Mouse (Mus musculus) gastrocnemius, postnatal 14 days (tissue): ENCODE data around the gene 2700097O09Rik. TPM values are rescaled to one million over a fixed set of nuclear protein-coding genes. Genes with fewer than 3 reads are reported as not detected.
"Not testable (repeated sequence)": the region's sequence is repeated elsewhere in the genome, so short reads cannot be mapped to it uniquely, and the experiment has no call there.

Experiments
- DNase-seq: peaks from one replicate; pipeline ENCODE4 v3.0.0; 2021; ENCODE audit warnings: mixed read lengths
- intact Hi-C: fragments of 180-260 bp; cut with DNase I; formaldehyde crosslinking; loops from one replicate; pipeline ENCODE4 v1.15.1; 2025; ENCODE audit warnings: low total_unique reads
- long read RNA-seq, 2 experiments: library from polyadenylated mRNA; stranded (forward); transcript quantifications; one replicate each; pipeline ENCODE4 v2.0.0; 2021
- total RNA-seq, 2 experiments: library from RNA; stranded (reverse); gene quantifications; 2 replicates each; pipeline ENCODE4 v1.2.3; 2021

2700097O09Rik gene
- 1 to 10 TPM; 5.1 to 5.6 TPM for total RNA-seq
- long read RNA-seq, experiment 1, partial matches to known transcripts = 1 of 5 reads
- long read RNA-seq, experiment 1, other reads (novel, unspliced or antisense) = 2 of 5 reads
- long read RNA-seq, experiment 2, partial matches to known transcripts = 1 of 5 reads
- long read RNA-seq, experiment 2, other reads (novel, unspliced or antisense) = 0 of 5 reads

DNA sequence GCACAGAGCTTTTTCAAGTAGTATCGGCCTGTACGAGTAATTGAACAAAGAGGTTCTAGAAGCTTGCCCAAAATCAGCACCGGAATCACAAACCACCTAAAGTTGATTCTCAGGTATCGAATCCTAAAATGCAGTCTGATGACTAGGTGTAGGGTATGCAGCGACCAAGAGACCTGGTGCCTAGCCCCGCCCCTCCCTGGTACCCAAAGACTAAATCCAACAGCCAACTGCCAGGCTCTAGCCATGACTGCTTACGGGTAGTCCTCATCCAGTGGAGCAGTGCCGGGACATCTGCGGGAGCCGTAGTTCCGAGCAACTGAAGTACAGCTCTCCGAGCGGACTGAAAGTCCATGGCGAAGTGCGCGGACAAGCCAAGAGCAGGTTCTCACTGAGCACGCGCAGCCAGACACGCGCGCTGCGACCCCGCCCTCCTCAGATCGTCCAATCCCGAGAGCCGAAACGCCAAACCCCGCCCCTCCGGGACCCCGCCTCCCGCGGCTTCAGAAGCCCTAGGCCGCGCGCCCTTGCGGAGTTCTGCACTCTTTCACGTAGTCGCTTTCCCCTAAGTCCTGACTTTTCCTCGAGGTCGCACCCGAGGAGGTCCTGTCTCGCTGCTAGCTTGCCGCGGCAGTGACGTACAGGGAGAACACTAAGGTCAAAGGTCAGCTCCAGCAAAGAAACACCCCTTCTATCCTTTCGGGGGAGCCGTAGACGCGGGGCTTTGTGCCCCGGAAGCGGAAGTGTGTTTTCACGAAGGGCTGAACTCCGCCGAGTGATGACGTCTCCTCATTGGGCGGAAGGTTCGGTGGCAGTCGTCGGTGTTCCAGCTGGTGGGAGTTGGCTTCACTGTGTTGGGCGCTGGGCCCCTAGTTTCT is at the start of gene 2700097O09Rik, which contains the start of gene Srp54a:
TSS of gene 2700097O09Rik (minus strand) at position 385 of the 875 bp plus-strand sequence.
TSS of gene Srp54a (plus strand) at position 537 of the 875 bp plus-strand sequence.
- intact Hi-C loops = not testable (repeated sequence)
- peak; percentile 93 for DNase-seq

DNA sequence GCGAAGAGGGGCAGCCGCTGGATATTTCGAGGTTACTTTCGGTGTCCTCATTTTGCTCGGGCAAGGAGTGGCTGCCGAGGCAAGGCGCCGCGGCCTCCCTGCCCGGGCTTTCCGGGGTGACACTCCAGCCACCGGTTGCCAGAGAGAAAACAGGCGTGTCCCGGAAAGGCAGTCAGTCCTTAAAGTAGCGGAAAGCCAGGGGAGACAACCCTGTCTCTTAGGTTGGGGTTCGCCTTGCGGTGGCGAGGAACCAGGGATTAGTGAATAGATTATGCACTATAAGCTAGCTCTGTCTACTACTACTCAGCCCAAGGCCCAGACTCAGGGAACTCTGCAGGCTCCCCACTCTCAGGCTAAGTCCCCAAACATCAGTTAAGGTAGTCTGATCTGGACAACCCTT is 44.8 kb upstream of the 2700097O09Rik start:
- intact Hi-C loops, DNase-seq: not testable (repeated sequence)

DNA sequence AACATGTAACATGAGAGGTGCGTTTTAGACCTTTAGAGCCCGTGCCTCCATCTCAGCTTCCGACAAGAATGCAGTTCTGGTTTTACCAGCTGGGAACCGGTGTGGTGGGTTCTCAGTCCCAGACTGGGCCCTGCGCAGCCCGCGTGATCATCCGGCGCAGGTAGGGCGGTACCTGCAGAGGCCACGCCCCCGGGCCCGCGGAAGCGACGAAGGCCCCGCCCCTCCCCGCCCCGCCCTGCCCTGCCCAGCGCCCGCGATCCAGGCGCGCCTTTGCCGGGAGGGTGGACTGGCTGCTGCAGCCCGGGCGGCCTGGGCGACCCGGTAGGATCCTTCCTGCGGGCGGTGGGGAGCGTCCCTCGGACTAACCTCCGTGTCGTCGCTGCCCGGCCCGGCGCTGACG is 44.3 kb upstream of the 2700097O09Rik start, which contains the start of gene Fam177a:
TSS of gene Fam177a (plus strand) at position 228 of the 400 bp plus-strand sequence.
- DNase-seq, intact Hi-C loops: not testable (repeated sequence)

DNA sequence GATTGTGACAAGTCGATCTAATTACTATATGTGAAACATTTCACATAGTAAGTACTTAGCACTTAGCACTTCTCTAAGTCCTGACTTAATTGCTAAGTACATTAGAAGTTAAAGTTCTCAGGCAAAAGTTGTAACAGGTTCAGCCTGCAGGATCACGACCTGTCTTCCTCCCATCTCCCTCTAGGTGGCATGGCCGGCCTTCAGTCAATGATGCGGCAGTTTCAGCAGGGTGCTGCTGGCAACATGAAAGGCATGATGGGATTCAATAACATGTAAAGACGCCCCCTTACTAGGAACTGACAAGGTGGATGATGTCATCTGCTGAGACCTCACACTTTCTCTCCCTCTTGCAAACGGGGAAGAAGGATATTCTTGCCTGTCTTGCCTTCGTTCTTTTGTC is 32.7 kb upstream of the 2700097O09Rik start:
- intact Hi-C loops, DNase-seq: not testable (repeated sequence)

DNA sequence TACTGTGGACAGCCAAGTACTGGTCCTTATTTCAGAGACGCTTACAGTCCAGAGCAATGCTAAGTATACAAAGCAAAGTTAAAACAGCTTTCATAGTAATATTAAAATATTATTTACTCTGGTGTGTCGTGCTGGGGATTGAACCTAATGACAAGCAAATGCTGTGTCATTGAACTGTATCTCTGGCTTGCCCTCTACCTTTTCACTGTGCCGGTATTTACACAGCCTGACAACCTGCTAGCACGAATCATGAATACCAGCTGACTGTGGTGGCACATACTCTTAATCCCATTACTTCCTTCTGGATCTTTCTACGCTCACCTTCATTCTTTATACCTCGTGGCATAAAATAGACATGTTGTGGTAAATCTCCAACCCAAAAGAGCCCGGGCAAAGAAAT is 12.2 kb upstream of the 2700097O09Rik start:
- intact Hi-C loops, DNase-seq: not testable (repeated sequence)

DNA sequence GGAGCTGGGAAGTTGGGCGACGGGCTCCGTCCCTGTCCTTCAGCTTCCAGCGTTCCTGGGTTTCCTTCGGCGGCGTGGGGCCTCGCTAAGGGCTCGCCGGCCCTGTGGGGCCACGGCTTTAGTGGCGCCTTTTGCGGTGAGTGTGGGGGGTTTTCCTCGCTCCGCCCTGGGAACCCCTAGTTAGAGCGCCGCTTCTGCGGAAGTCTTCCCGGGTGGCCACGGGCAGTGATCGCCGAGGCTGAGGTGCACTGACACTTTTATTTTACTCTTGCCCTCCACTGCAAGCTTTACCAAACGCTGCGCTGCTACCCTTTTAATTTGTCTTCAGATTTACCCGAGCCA is 662 bp upstream of the 2700097O09Rik start:
- DNase-seq, intact Hi-C loops: not testable (repeated sequence)

DNA sequence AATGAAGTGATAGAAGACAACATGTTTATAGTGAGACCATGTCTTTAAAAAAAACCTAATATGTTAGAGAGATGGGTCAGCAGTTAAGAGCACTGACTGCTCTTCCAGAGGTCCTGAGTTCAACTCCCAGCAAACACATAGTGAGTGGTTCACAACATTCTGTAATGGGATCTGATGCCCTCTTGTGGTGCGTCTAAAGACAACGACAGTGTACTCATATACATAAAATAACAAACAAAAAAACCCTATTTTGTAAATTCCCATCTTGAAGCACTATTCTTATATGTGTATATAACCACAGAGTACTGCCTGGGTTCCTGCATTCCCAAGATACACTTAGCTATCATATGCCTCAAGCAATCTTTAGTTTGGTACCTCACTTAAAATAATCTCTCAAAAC is 1.2 kb downstream of the 2700097O09Rik start:
- DNase-seq, intact Hi-C loops: not testable (repeated sequence)

DNA sequence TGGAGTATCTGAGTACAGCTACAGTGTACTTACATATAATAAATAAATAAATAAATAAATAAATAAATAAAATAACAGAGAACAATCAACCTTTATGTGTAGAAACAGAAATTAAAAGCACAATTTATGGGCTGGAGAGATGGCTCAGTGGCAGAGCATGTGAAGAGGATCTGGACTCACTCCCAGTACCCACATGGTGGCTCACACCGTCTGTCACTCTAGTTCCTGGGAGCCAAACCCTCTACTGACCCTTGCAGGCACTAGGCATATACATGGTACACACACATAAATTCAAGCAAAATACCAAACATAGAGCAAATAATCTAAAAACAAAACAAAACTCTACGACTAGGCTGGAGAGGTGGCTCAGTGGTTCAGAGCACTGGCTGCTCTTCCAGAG is 4.6 kb downstream of the 2700097O09Rik start:
- intact Hi-C loops = no loop called here
- no peak for DNase-seq

DNA sequence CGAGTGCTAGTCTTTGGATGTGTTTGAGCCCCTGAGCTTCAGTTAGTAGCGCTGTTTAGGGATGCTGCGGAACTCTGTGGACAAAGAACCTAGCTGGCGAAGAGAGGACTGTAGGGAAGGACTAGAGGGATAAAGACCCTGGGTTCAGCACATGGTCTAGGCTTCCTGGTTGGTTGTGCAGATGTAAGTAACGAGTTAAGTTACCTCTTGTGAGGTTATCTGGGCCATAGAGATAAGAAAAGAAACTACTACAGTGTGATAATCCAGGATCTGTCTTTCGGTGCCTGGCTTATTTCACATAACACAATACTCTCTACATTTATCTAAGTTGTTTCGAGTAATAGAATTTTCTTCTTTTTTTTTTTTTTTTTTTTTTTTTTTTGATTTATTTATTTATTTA is 6.2 kb downstream of the 2700097O09Rik start:
- no peak for DNase-seq
- intact Hi-C loops = no loop called here

DNA sequence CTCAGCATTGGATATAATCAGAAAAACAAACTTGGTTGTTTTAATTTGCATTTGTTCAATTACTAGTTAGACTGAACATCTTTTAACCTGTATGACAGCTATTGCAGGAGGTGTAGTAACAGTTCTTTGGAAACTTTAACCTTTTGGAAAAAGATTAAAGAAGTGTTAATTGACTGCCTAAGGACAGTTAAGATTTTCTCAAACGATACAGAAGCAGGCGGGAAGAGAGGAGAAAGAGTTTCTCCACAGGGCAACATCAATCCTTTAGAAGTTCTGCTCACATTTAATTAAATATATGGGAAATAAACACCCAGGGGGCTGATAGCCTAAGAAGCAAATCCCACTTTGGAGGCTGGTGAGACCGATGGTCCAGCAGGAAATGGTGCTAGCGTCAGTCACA is 7.4 kb downstream of the 2700097O09Rik start:
- intact Hi-C loops = no loop called here
- no peak for DNase-seq

DNA sequence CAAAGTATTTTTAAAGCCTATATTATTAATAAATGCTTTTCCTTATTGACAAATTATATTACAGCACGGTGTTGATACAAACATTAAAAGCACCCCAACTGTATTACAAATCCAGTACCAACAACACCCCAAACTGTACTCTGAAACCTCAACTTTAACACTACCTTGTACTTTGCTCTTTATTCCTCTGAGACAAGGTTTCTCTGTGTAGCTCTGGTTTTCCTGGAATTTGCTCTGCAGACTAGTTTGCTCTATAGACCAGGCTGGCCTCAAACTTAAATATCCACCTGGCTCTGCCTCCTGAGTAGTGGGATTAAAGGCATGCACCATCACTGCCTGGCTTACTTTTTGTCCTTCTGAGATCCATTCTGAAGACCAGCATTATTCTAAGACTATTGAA is 17.8 kb downstream of the 2700097O09Rik start:
- no peak for DNase-seq
- intact Hi-C loops = no loop called here

DNA sequence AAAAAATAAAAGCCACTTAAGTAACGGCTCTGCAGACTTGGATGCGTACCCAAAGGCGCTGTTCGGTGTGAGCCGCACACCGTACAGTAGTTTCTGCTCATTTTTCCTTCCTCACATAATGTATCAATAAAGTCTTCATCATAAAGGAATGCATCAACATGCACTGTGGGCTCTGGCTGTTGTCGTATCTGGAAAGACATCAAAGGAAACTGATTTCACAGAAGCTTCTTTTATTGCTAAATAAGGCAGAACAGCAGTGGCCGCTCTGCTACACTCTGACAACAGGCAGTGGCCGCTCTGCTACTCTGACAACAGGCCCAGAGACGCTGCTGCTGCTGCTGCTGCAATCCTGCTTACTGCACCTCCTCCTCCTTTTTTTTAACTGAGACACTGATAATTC is 18.9 kb downstream of the 2700097O09Rik start:
- no peak for DNase-seq
- intact Hi-C loops = no loop called here

DNA sequence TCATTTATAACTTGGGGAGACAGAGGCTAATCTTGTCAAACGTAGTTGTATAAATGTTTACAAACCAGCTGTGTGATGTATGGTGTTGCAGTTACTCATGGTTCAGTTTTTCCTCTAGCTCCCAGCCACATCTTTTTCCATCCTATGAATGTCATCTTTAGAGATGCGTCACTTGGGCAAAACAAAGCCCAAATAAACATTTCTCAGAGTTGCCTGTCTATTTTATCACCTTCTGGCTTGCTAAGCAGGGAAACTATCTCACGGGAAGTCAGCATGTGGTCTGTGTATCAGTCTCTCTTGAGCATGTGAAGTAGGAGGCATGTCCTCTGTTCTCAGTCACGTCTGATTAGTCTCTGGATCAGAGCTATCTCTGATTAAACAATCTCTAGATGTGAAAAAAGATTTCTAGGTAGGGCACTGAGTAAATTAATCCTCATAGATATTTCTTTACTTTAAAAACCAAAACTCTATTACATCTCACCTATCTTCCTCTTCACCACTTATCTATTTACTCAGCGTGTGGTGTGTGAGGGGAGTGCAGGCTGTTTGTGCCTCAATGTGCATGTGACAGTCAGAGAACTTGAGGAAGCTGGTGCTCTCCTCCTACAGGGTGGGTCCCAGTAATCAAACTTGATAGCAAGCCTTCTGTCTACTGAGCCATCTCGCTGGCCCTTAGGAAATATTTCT is 19.6 kb downstream of the 2700097O09Rik start:
- intact Hi-C loops = no loop called here
- no peak for DNase-seq

DNA sequence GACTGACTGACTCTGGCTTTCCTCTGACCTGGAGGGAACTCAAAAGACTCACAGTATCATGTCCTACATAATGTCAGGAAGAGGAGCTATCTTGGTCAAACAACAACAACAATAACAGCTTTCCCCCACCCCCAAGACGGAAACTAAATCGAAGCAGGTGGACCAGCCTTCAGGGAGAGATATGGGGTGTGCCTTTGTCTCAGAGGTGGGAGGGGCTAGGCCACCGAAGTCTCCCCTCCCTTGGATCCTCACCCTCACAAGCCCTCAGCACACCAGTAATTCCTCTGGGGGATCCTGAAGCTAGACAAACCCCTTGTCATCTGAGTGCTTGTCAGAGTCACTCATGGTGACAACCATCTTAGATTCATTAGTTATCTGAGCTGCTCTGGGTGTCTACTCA is 20.1 kb downstream of the 2700097O09Rik start:
- intact Hi-C loops = no loop called here
- DNase-seq = no peak

DNA sequence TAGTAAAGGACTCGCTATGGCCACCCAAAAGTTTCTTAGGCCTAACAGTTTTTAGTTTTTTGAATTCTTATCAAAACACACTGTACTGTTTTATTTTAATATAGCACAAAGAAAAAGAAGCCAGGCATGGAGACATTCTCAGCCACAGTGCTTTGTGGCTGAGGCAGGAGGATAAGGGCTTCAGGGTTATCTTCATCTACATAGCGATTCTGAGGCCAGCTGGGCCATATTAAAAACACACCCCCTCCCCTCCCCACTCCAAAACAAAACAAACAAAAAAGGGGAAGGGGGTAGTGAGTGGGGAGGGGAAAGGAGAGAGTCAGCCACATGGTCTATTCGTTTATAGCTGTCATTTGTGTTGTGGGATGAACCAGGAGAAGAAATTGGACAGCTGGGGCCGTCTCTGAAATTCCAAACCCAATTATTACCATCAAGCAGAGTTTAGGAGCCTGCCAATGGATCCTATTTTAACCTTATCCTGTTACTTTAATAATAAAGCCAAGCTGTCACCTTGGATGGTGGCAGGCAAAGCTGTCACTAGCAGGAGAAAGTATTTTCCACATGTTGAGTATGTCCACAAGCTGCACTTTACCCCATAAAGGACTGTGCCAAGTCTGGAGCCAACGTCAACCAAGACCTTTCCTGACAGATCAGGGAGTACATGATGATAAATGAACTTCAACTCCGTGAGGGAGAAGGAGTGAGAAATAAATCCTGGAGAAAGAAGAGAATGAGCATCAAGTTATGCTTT is 20.9 kb downstream of the 2700097O09Rik start:
- intact Hi-C loops = no loop called here
- no peak for DNase-seq

DNA sequence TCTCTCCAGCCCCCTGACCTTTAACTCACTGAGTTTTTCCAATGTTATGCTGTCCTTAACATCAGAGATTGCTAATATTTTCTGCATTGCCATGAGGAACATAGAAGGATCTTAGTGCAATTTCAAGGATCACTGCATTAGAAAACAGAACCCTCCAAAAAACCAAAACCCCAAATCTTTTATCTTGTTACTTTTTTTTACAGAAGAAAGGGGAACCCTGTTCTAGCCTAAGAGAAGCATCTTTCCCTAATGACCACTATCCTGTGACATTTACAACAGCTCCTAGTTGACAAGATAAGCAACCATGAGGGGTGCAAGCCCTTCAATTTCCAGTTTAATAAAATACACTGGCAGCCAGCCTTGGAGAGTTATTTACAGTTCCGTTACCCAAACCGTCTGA is 23.2 kb downstream of the 2700097O09Rik start:
- DNase-seq = no peak
- intact Hi-C loops = no loop called here

DNA sequence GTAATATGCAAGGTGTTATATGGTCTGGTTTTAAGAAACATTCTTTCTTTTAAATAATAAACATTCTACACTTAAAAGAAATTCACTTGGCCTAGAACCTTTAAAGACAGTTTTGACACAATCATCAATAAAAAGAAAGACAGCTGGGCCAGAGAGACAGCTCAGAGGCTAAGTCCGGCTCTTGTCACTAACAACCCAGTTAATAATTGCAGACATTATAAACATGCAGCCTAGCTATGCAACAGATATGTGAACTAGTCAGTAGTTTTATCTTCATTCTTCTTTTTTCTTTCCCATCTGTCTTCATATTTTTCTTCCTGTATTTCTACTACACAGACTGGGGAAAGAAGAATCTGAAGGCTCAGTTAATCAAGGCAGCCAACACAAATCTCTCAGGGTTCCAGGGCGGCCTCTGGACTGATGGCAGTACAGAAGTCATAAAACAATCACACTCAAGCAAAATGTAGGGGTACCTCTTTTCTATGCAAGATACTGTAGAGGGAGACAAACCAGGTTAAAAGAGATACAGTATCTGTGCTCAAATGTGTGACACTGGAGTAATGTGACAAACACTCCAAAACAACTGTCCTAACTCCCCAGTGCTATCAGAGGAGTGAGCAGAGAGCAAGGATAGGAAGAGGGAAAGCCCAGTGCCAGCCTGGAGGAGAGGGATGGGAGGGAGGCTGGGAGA is 25.2 kb downstream of the 2700097O09Rik start:
- DNase-seq = no peak
- intact Hi-C loops = no loop called here

DNA sequence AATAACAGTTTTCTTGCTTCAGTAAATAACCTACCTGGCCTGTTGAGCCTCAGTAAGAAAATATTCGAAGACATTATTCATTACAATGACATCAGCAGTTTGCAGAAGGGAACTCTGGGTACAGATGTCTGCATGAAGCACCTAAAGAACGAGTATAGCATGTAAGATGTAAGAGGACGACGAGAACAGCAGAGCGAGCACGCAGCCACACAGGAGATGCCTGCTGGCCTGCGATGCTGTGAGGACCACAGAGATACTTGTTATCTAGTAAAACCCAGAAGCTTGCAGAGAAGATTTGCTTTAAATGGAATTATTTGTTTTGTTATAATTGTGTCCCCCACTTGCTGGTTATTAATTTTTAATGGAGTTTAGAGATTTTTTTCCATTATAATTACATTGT is 26.6 kb downstream of the 2700097O09Rik start:
- intact Hi-C loops = no loop called here
- no peak for DNase-seq
